Mouse (Mus musculus) v-Abl transformed pro-B cells (cell line): ENCODE data around the gene Zfp523.

ENCODE experiments used
- in situ Hi-C, 2 experiments: fragments of 400-800 bp; cut with MboI; formaldehyde crosslinking; loops; one replicate each; pipeline ENCODE4 v1.15.1; 2025; ENCODE audit not compliant: unreplicated experiment in 2 of 2

The Zfp523 gene

DNA sequence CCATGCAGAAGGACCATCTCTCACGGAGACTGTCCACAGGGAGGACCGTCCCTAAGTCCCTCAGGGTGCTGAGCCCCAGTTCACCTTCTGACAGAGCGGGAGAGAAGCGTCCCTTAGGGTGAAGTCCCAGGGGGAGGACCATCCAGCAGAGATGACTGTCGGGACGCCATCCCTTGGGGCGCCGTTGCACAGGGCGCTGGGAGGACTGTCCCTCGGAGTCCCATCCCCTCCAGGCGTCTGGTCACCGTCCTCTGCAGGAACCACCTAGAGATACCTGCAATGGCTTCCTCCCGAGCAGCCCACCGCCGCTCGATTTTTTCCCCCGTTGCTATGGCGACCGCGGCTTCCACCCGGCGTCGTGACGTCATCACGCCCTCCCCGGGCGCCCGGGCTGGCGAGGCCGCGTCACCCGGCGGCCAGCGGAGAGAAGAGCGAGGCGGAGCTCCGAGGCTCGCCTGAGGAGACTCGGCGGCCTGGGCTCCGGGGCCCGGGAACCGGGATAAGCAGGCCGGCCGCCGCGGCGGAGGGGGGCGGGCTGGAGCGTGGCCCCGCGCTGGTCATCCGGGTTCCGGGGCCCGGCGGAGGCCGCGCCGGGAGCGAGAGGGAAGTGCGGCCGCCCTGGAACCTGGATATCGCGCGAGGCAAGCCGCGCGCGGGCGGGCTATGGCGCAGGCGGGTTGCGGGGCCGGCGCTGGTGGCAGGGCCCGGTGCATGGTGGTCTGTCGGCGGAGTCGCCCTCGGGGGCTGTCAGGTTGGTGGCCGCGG lies at the start of gene Zfp523:
TSS of gene Zfp523 (plus strand) at position 355 of the 765 bp plus-strand sequence.
- in situ Hi-C loops: no loop called here

DNA sequence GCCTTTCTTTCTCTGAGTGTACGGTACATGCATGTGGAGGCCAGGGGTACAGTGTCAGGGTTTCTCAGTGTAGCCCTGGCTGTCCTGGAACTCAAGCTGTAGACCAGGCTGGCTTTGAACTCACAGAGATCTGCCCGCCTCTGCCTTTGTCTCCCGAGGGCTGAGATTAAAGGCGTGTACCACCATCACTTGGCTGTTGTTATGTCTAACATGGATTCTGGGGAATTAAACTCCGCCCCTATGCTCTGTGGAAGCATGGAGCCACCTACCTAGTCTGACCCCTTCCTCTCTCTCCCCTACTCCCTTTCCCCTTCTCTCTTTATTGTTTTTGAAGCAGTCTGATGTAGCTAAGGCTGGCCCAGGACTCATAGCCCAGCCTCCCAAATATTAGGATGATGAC lies 47.1 kb upstream of the Zfp523 start:
- in situ Hi-C loops: loop anchor here in 1 of 2 experiments (5.0 kb wide), 1 partner anchor 37 kb away; no protein-coding TSS in a partner anchor

DNA sequence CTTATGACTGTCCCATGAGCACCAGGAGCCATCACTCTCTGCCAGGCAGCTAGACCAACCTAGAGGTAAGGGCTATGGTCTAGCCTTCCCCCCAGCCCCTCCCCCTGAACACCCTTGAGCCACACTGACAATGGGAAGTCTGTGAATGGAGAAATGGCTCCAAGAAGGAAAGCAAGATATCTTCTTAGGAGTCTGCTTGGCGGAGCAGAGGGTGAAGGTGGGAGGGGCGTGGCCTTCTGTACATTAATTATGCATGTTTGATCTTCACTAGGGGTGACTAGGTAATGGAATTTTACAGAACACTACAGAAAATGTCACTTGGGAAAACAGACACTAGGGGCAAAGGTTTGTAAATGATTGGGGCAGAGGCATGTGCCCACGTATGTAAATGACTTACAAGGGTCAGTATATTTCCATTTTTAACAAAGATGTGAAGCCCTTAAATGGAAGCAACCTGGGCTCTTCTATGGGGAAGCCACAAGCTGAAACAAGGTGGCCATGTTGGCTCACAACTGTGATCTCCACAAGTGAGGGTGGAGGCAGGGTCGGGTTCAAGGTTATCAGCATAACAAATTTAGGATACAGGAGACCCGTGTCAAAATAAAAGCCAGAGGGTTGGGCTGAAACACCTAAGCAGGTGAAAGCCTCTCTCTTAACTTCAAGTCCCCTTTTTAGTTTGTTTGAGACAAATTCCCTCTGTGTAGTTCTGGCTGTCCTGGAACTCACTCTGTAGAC lies 46.4 kb upstream of the Zfp523 start:
- in situ Hi-C loops: no loop called here

DNA sequence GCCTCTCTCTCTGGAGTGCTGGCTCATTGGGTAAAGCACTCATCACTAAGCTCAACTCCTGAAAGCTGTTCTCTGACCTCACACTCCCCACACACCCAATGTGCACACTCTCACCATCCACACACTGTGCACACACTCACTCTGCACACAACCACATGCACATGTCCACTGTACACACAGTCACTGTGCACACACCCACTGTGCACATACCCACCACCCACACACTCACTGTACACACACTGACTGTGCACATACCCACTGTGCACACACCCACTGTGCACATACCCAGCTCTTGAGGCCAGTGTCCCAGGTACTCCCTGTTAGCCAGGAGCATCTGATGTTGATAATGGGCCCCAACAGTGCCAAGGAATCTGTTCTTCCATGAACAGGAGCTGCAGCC lies 45.8 kb upstream of the Zfp523 start:
- in situ Hi-C loops: no loop called here

DNA sequence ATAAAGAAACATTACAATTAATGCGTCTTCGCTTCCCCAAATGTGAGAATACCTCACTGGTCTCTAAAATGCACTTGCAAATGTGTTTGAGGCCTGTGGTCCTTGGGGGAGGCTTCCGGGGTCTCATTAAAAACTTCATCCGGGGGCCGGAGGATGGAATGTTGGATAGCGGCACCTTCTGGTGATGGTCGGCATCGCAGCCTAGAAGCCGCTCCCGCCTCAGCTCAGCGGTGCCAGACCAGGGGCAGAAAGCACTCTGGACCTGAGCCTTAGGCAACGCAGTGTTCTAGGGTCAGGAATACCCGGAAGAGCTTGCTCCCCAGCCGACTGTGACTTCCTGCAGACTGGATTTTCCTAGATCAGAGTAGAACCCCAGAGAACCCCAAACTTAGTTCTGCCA lies 43.7 kb upstream of the Zfp523 start:
- in situ Hi-C loops: no loop called here

DNA sequence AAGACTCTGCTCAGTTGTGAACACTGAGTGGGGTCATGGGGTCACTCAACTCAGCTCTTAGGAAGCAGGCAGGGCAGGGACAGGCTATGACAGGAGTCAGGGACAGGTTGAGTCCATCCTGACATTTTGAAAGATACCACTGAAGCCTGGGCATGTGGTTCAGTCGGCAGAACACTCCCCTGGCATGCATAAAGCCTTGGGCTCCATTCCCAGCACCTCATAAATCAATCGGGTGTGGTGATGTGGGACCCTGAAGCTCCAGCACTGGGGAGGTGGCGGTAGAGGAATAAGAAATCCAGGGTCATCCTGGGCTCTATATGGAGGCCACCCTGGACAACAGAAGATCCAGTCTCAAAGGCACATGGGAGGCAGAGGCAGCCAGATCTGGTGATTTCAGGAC lies 41.4 kb upstream of the Zfp523 start:
- in situ Hi-C loops: no loop called here

DNA sequence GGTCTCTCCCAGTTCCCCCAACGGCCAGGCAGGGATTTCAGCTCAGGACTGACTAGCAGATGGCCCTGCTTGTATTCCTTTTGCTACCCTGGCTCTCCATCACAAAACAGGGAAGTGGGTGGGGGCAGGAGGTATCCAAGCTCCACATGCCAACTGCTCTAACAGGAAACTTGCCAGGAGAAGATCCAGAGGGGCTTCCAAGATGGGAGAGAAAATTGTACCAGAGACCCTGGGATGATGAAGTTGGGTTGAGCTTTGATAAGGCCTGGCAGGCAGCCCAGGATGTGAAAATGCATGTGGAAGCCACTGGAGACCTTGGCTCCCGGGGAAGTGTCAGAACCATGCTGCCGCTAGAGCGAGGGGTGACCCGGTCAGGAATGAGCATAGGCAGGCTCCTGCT lies 40.7 kb upstream of the Zfp523 start:
- in situ Hi-C loops: no loop called here

DNA sequence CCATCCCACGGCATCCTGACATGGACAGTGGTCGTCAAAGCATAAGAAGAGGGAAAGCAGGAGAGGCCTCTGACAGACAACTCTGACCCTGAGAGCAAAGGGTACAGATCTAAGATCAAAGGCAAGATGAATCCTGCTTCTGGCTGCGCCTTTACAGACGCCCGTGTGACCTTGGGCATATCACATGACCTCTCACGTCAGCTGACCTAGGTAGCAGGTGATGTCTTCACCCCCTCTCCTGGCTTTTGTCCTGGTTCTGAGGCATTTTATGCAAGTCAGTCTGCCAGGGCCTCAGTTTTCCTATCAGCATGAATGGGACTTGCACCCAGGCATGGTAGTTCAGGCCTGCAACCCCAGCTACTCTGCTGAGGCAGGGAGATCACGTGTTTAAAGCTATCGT lies 38.9 kb upstream of the Zfp523 start:
- in situ Hi-C loops: no loop called here

DNA sequence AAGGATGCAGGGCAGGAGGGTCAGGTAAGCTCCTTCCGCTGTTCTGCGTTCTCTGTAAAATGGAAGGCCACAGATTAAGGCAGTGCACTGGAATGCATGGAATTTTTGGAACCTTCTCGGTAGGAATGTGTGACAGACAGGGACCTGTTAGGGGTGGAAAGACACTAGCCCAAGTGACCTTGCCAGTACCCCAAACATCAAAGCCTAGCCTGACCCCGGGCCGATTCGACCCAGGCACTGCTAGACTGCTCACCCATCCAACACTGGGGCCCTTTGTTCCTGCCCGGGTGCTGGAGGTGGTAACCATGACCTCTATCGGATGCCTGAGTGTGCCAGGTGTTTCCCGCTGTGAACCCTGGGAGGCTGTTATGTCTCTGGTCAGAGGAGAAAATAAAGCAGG lies 38.2 kb upstream of the Zfp523 start:
- in situ Hi-C loops: no loop called here

DNA sequence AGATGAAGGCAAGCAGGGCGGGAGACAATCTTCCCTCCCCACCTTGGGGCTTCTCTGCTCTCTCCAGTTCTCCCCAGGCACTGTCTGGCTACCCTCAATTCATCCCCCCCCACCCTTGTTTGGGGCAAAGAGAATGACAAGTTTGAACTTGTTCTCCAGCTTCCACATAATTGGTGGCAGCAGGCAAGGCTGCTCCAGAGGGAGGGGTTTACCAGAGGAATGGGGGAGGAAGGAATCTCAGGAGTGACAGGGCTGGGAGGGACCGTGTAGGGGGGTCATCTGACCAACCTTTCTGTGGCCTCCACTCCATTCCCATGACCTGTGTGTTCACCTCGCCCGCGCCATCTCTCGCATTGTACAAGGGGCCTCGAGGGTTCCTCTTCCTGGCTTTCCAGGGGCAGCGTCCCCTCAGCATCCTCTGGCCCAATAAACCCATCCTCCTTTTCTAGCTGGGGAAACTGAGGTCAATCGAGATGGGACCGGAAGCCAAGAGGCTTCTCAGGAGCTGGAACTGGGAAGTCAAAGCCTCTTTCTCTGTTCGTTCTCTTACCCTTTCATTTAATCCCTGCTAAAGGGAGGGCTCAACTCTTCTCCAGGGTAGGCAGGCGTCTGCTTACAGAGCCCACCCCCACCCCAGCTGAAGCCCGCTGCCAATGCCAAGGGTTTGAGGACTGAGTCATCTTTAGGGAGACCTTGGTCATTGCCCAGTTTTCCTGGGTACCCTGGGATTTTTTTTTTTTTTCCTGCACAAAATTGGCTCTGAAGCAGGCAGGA lies 36.3 kb upstream of the Zfp523 start:
- in situ Hi-C loops: no loop called here

DNA sequence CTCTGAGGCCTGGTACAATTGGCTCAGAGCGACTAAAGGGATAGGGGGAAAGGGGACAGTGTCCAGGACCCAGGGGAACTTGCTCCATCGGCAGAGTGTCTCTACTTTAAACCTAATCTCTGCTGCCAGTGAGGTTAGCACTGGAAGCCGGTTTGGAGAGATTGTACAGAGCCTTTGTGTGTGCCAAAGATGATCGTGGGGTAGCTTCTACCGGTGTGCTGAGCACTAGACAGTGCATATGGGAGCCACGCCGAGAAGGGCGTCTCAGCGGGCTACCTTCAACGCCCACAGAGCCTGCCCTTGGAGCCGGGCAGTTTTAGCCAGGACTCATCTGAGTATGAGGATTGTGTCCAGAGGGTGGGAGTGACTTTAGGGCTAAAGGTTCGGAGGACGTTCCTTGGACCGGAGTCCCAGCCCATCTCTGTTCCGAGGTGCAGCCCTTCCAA lies 35.7 kb upstream of the Zfp523 start:
- in situ Hi-C loops: no loop called here

DNA sequence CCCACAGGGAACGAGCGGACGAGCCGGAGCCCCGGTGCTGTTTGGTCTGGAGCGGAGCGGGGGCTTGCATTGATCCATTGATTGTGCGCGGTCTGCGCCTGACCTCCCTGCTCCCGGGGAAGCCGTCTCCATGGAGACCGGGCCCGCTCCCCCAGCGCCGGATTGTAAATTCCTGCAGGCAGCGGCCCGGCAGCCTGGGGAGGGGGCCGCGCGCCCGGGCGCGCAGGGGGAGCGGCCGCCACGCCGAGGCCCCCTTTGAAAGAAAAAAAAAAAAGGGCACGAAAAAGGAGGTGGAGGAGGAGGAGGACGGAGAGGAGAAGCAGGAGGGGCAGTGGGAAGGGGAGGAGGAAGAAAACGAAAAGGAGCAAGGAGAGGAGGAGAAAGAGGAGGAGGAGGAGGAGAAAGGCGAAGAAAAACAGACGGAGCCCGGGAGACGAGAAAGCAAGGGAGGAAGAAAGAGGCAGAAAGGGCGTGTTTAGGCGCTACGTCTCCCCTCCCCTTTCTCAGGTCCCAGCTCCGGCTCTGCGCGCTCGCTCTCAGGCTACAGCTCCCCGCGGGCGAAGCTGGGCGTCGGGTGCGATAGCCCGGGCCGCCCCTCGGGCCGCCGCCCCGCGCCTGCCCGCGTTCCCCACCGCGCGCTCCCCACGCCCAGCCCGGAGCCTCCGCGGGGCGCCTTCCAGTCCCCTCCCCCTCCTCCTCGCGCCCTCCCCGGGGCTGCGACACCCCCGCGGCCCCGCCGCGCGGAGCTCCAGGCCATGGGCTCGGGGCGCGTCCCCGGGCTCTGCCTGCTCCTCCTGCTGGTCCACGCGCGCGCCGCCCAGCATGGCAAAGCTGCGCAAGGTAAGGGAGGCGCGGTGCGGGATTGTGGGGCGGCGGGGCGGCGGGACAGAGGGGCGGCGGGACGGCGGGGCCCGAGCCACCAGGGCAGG lies 34.9 kb upstream of the Zfp523 start, which contains the start of gene Scube3:
TSS of gene Scube3 (plus strand) at position 371 of the 929 bp plus-strand sequence.
- in situ Hi-C loops: no loop called here

DNA sequence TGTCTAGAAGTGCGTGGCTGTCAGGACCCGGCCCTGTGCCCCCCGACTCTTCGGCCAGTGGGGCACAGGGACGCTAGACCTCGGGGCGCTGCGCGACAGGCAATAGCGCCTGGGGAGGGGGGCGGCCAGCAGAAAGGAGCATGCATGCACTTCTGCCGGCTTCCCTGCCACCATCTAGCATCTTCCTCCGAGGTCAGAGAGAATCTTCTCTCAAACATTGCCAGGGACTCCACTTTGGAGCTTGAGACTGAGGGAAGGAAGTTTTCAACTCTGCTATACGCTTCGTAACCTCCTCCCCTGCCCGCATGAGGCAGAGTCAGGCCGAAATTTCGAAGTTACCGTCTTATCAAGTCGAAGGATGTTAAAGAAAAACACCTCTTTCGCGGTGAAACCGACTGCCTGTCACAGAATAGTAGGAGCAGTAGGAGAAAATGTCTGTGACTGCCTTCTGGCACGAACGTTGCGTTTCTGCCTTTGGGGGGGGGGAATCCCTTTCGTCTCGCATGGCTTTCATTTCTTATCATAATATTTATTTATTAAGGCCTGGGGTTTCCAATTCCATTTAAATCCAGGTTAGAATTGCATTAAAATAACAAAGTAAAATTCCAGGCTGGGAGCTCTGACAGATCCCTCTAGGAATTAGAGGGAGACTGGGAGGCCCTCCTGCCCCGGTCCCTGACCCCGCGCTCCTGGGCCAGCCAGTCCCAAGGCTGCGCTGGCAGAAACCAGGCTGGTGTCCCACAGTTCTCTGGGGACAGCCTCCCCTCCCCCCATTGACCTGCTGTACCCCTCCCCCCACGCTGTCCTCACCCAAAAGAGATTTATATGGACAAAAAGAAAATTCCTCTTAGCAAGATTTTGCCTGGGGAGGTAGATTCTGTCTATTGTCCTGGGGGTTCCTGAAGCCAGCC lies 34.0 kb upstream of the Zfp523 start:
- in situ Hi-C loops: no loop called here

DNA sequence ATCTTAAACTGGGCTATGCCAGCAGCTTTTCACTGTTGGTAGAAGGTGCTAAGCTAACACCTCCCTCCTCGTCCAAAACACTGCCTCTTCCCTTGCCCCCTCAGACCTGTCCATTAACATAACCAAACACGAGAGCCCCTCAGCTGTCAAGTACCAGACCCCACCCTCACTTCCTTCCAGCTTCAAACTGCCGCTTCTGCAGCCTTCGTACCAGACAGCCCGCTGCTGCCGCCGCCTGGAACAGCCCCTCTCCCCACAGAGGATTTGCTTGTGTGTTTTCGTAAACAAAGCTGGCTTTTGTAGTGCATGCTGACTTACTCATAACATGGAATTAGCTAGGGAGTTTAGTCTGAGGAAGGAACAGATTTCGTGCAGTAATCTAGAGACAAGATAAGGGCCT lies 33.2 kb upstream of the Zfp523 start:
- in situ Hi-C loops: no loop called here

DNA sequence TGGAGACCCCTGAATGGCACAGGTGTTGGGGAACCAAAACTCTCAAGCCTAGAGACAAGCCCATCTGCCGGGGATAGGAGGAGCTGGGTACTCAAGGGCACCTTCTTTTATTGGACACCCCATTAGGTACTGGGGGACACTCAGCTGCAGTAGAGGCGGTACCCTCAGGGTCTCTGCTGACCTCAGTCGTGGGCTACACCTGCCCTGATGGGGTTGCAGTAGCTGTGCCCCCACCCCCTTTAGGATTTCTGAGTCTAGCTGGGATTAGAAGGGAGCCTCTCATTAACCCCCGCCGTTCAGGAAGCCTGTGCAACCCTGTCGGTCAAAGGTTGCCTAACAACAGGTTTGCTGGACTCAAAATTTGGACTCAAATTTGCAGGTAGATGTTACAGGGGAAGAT lies 32.7 kb upstream of the Zfp523 start:
- in situ Hi-C loops: no loop called here

DNA sequence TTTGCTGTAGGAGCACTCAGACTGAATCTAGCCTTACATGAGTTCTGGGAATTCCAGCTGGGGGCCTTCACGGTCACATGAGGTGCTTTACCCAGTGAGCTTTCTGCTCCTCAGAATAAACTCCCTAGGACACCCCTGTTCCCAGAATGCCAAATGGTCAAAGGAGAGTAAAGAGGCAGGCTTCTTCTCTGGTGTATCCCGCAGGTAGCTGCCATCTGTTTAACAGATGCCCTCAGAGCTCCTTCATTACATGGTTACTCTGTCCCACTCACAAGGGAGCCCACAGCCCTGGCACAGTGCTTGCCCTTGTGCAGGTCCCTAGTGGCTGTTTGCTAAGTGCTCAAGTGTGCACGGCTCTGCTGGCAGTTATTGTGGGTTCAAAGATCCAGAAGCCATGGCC lies 28.6 kb upstream of the Zfp523 start:
- in situ Hi-C loops: no loop called here

DNA sequence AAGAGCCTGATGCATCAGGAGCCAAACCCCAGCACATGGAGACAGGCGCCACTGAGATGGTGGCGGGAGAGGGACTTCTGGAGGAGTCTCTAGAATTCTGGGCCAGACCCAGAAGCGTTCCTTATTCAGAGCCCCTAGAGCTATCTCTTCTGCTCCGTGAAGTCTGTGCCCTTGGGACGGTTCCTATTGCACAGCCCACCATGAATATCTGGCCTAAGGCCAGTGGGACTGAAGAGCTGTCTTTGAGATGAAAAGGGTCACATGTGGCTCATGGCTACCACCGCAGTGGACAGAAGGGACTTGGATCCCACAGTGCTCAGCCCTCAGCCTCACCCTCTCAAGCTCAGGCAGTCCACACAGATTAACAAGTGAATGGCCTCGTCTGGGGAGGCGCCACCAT lies 27.2 kb upstream of the Zfp523 start:
- in situ Hi-C loops: loop anchor here in 1 of 2 experiments (25.0 kb wide), 1 partner anchor 612 kb away; no protein-coding TSS in a partner anchor

DNA sequence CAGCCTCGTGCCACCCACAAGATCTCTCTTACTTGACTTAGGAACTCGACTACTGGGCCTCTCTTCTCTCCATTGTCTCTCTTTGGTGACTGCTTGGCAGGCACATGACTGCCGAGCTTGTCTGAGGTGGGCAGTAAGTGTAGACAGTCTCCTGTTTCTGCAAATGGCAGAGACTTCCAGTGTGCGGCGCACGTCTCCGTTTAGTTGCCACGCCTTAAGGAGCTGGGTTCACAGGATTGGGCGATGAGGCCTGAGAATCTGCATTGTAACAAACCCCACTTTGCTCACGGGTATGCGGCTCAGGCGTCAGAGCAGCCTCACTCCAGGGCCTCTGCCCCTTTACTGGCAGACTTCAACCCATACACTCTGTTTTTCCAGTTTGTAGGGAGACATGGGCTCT lies 26.5 kb upstream of the Zfp523 start:
- in situ Hi-C loops: loop anchor here in 1 of 2 experiments (25.0 kb wide), 1 partner anchor 613 kb away; no protein-coding TSS in a partner anchor

DNA sequence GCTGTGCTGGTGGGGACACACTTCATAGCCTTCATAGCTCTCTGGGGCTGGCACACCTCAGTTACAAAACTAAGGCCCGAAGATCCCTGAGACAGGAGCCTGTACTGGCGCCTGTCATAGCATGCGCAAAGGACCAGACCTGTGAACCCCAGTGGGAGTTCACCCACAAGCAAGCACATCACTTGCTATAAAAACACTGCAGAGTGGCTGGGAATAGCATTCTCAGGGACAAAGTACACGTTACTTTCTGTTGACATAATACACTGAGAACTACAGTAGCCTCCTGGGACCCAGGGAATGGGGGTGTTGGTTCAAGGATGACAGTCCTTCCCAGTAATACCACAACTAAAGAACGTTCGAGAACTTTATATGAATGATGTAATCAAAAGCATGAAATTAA lies 23.8 kb upstream of the Zfp523 start:
- in situ Hi-C loops: loop anchor here in 1 of 2 experiments (25.0 kb wide), 1 partner anchor 616 kb away; no protein-coding TSS in a partner anchor
